Mouse (Mus musculus) neutrophil, adult 5-6 weeks (primary cell): ENCODE data around the gene Klhl29. TPM values are rescaled to one million over a fixed set of nuclear protein-coding genes. Genes with fewer than 3 reads are reported as not detected.

ENCODE experiments used
- ATAC-seq: fragments of 151-379, 151-347 bp; 2 replicates; pipeline ENCODE4 v1.8.0; 2017; ENCODE audit warnings: mild to moderate bottlenecking, moderate TSS enrichment; ENCODE audit not compliant: insufficient number of reproducible peaks, poor library complexity, low FRiP score, severe bottlenecking; ENCODE audit errors: extremely low read depth
- total RNA-seq: library from RNA; stranded (forward); fragments of 200-1000 nt; gene quantifications from 2 replicates; pipeline ENCODE4 v1.2.3, GENCODE M21; 2017

Gene Klhl29
- 0.12 TPM in 1 of 2 replicates, not detected in the other for total RNA-seq

DNA sequence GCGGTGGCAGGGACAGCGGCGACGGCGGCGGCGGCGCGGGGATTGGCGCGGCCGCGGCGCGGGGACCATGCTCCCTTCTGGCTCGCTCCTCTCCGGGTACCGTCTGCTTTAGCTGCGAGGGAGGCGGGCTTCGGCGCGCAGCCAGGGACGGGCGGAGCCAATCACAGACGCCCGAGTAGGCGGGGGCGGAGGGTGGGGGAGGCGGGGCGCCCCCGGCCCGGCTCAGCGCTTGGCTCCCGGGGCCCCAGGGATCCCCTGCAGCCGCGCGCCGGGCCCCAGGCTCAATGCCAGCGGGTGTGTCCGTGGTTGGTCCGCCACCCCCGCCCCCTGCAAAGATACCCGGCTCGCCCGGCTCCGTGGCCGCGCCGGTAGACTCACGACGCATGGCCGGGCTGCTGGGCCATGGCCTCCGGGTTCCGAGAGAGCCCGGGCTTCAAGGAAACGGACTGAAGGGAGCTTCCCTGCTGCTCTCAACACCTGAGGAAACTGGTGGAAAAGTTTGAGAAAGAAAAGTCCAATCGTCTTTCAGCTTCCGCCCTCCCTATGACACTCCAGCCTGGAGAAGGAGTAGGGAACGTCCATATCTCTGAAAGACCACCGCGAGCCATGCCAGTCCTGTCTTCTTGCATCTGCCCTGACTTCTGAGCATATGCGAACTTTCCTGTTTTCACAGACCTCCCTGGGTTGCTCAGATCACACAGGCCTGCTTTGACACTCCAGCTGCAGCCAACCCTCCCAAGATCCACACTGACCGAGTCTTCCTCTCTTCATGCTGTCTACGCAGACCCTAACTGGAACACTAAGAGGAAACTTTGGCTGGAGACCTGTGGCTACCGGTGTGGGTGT lies at the start of gene Klhl29:
Gene Klhl29, minus strand, starts transcription at position 67 of the 846 bp plus-strand sequence.
- no peak for ATAC-seq

DNA sequence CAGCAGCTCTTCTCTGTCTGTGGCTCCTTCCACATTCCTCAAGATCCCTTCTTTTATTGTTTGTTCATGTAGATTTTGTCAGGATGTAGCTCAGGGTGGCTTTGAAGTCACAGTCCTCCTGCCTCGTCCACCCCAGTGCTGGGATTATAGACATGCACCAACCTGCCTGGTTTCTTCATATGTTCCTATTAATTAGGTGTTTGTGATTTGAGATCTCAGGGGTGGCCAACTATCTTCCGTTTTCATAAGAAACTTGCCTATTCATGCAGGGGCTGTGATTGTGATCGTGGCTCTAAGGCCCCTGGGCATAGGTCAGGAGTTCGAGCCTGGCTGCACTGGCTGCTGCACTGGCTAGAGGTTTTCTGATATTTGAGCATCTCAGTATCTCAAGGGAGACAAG lies 49.8 kb upstream of the Klhl29 start:
- ATAC-seq: no peak

DNA sequence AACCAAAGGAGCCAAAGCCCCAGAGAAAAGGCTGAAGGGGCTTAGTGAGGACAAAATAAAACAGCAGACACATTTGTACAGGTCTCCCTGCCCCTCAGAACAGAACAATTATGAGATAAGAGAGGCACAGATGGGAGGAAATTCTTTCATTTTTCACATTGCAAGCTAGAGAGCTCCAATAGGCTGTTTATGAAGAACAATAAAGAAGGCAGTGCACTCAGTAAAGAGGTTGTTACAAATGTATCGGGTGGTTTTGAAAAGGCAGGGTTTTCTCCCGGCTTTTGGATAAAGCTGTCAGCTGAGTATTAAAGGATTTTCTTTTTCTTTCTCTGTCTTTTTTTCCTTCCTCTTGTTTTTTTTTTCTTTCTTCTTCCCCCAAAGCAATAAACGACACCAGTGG lies 40.3 kb upstream of the Klhl29 start:
- ATAC-seq: no peak

DNA sequence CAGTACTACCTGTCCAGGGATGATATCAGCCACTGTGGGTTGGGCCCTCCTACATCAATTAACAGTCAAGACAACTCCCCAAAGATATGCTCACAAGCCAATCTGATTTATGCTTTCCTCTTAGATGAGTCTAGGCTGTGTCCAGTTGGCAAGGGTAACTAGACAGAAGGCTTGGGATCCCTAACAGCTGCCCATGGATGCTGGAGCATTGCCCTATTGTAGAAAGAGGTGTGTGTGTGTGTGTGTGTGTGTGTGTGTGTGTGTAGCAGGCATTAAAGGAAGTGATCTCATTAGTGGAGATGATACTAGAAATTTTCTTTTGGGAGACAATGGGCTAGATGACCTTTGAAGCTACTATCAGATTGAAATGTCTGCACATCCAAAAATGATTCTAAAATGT lies 38.5 kb upstream of the Klhl29 start:
- no peak for ATAC-seq

DNA sequence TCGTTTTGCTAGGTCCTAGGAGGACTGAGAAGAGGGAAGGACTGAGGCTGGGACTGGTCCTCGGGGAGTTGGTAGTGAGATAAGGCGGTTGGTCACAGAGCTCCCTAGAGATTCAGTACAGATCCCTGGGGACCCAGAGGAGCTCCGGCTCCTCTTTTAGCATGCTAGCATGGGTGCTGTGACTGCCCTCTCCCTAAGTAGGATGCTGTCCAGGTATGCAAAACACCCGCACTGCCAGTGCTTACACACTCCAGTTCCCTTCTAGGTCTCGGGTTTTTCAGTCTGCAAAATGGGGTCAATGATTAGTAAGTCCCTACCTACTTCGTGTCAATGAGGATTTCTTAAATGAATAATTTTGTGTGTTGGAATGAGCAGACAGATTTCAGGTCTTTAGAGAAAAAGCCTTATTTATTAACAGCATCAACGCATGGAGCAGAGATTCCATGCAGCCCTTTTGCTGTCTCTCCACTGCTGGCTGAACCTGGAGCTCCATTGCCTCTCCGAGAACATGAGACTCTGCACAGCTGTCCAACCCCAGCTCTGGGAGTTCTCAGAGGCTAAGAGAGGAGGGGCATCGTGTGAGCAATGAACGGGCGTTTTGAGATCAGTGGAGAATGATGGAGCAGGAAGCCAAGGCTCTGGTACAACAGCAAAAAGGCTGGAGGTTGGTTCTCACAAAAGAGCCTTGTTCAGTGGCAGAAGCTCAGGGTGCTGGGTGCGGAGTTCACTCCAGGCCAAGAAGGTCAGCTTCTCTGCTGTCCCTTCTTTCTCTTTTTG lies 36.5 kb upstream of the Klhl29 start:
- ATAC-seq: no peak

DNA sequence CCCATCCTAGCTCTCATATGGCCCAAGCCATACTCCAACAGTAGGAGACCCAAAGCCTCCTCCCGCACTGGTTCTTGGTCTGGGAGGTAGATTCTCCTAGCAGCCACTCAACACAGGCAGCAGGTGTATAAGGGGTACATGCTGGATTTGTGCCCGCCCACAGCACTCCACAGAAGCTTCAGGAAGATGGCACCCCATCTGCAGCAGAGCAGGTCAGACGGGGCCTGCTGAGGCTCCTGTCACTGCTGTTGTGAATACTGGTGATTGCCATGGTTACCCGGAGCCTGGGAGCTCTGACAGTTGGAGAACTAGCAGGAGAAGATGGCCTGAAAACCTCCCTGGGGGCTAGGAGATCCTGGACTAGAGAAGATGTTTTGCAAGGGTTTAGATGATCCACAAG lies 35.9 kb upstream of the Klhl29 start:
- ATAC-seq: no peak

DNA sequence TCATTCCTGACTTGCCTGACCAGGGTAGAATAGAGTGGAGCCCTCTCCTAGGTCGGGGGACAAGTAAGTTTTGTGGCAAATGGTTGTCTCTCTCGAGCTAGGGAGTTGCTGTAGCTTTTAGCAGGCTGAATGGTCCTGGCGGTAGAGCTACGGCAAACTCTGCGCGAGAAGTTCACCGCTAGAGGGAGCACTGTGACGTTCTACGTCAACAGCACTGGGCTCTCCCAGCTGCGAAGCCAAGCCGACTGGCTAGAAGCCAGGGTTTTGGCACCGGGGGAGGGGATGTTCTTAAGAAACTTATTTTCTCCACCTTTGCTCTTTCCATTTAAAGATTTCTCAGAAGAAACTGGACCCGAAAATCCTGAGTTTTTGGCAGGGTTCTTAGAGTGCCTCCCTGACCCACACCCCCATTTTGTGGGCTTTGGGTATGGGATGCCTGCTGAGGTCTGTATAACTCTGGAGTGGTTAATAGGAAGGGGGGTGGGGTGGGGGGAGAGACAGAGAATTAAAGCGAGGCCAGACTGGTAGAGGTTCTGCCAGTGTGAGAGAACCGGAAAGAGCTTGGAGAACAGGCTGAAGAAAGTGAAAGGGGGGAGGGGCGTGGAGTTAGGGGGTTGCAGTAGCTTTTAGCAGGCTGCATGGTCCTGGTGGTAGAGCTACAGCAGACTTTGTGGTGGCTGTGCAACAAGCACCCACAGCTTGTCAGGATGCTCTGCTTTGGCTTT lies 35.1 kb upstream of the Klhl29 start:
- no peak for ATAC-seq

DNA sequence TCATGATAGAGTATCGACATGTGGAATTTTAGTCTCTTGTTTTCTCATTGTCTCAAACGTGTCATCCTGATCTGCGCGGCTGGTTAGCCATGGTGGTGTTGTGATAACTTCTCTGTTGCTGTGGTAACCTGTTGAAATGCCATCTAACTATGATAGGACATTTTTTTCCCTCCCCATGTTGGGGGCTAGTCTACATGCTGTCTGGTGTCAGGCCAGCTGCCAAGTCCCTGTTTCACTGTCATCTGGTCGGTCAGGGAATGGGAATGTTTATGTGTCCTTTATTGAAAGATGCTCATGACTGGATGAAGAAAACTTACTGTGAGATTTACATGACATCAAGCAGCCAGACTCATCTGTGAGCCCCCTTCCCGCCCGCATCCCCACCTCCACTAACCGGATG lies 31.7 kb upstream of the Klhl29 start:
- ATAC-seq: no peak

DNA sequence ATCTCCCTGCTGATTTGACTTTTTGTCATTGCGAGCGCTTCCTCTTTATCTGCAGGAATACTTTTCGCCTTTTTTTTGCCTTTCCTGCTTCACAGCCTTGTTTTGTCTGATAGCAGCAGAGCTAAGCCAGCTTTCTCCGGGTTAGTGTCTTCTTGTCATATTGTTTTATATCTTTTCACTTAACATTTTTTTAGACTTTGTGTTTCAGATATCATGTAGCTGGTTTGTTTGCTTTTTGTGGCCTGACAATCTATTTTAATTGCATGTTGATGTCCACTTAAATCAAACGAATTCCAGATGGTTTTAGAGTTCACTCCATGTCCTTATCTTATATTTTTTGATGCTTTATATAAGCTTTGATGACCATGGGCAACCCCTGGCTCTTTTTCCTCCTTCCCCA lies 21.9 kb upstream of the Klhl29 start:
- ATAC-seq: no peak

DNA sequence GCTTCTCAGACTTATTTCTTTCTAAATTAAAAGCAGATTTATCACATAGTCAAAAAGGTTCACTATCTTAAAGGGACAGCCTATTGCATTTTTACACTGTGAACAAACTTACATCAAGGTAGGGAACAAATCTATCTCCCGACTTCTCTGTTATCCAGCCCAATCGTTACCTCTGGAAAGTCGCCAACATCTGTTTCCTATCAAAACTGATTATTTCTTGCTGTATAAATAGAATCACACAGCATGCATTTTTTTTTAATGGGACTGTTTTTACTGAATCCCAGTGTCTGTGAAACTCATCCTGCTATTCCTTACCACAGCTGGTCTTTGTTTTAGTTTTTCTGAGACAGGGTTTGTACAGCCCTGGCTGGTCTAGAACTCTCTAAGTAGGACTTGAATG lies 19.7 kb upstream of the Klhl29 start:
- ATAC-seq: no peak

DNA sequence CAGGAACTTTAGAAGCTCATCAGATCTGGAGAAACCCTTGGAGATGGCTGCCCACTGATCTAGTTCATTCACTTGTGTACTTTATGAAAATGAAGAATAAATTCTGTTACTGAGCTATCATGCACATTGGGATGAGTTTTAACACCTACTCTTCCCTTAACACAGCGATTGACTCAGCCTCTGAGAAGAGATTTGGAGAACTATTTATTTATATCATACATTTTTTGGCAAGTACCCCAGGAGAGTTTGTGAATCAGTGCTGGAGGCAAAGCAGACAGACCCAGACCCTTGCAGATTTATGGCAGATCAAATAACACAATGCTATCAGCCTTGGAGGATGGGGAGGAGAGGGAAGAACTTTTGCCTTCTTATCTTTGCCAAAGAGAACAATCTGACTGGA lies 11.6 kb upstream of the Klhl29 start:
- no peak for ATAC-seq

DNA sequence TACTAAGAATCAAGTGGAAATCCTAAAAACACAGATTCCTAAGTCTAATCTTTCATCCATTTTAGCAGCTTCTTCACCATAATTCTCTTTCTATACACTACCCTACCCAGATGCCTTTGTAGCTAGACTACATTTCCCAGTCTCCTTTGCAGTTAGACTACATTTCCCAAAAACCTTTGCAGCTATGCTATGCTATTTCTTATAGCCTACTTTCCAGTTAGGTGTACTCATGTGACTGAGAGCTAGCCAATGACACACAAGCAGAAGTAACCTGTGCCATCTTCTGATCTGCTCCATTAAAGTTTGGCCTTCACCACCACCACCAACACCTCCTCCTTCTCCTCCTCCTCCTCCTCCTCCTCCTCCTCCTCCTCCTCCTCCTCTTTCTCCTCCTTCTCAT lies 11.2 kb upstream of the Klhl29 start:
- ATAC-seq: no peak

DNA sequence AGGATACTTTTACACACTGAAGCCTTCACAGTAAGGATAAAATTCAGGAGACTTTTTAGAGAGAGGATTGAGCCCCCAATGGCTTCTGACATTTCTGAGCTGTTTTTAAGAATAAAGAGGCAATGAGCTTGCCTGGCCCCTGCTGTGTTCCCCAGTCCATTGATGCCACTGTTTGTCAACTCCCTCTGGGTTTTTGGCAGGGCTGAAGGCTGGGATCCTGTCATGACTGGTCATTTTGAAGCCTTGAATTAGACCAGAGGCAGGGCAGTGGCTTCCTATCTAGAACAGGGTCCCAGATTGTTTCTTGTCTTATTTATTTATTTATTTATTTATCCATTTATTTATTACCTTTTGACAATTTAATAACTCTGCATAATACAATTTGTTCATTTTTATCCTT lies 6.2 kb upstream of the Klhl29 start:
- no peak for ATAC-seq

DNA sequence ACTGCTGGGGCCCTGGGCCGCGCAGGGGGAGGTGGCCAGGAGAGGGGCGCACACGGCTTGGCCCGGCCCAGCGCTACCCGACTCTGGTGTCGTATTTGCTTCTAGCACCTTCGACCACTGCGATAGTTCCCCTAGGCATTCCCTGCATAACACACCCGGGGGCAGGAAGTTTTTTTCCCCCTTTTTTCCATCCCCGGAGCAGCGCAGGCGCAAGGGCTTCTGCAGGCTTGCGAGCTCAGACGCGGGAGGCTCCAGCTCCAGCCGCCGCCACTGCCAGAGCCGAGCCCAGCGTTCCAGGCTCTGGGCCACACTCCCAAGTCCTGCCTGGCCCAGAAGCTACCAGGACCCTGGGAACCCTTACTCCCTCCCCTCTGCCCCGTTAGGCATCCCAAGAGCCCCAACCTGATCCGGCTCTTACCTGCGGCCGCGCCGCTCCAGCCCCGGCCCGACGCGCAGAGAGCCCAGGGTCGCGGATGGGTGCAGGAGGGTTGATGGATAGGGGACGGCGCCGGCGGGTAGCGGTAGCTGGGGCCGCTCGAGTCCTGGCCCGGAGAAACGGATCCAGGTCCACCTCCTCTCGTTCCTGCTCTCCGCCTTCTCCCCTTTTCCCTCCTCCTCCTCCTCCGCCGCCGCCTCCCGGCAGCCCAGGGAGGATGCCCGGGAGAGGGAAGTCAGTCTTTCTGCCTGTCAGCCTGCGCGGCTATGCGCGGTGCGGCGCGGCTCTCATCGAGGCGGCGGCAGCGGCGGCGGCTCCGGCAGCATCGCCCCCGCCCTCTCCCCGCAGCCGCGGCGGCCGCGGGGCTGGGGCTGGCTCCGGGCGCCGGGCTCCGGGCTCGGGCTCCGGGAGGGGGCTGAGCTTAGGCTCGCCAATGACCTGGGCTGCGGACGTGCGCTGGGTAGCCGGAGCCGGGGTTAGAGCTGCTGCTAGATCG lies 532 bp downstream of the Klhl29 start:
- ATAC-seq: 0 out of 2 replicates have a peak, but pooled peaks have one; percentile 6

DNA sequence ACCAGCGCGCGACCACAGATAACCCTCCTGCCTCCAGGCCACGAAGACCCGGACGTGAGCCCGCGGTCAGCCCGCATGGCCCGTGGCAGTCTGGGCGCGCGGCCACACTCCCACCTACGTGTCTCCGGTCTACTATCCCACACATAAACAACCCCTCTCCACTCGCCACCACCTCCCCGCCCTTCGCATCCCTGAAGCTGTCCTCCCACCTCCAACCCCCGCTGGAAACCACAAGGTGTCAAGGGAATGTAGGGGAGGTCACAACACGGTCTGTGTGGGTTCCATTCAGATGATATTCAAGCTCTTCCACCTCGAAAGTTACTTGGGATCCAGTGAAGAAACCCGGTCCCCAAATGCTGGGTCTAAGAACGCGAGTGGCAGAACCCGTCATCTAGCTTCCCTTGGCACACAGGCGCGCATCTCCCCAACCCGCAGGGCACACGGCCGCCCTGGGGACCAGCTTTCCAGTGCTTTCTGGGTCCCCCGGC lies 1.2 kb downstream of the Klhl29 start:
- no peak for ATAC-seq

DNA sequence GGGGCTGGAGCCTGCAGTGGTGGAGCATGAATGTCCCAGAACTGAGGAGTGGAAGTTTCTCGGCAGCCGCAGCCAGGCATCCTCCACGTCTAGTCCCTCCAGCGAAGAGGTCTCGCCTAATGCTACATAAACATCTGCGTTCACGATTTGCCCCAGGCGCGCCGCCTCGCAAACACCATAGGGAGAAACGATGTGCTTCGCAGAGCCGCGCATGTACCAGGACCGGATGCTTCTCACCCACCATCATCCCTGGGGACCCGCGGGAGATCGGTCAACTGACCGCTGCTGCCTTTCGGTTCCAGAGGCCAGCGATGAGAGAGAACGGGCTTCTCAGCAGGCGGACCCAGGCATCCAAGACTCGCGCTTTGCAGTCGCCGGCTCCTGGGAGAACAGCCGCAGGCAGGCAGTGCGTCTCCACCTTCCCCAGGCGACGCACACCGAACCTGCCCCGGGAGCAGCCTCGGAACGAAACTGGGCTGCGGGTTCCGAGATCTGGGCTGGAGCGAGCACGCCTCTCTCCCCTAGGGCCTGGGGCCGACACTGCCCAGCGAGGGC lies 1.8 kb downstream of the Klhl29 start:
- ATAC-seq: no peak

DNA sequence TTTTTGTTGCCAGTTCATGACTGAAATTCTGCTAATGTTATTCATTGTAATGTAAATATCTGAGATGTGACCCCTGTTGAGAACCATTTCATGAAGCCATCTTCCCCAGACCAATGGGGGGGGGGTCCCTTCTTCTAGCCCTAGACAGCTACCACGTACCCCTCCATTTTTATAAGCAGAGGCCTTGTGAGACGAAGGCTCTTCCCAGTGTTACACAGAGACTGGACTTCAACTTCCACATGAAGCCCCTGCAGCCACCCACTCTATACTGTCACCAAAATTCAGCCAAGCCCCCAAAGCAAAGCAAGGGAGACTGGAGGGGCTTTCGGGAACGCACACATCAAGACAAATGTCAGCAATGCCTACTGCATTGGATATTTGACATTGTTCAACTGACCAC lies 6.1 kb downstream of the Klhl29 start:
- no peak for ATAC-seq

DNA sequence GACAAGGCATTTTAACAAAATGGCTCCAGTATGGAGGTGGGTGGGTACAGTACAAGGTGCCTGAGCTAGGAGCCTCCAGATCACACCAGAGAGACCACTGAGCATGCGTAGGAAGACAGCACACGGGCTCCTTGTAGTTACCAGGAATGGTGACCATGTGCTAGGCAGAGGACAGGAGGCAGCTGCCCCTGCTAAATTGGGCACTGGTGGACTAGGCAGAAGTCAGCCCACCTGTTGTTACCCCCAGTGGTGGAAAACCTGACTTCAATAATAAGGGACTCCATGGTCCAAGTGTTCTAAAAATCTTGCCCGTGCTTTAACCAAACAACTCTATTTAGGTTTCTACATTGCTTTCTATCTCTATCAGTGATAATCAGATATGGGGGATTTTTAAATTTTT lies 10.6 kb downstream of the Klhl29 start:
- no peak for ATAC-seq
